Mouse (Mus musculus): Measurements from ENCODE around the gene Lcn3.
"Not testable (repeated sequence)": the region's sequence is repeated elsewhere in the genome, so short reads cannot be mapped to it uniquely, and the experiment has no call there.

Lcn3 gene

GRCm38 (mm10) chr2:25765269-25765668 lies at the start of gene Lcn3:
Gene Lcn3, plus strand, starts transcription at chr2:25765569.
- no peak for DNase-seq

DNA sequence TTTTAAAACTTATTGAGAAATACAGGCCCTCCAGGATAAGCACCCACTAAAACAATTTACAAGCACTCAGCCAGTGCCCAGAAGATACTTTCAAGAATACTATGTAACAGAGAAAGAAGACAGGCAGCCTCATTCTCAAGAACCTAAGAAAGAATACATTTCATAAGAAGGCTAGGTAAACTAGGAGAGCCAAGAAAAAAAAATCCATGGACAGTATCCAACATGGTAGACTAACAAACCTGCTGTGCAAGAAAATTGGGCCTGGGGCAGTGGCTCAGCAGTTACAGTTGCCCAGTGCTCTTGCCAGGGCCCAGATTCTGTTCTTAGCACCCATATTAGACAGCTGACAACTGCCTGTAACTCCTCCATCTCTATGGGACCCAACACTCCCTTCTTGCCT lies 48.1 kb upstream of the Lcn3 start:
- no peak for DNase-seq

DNA sequence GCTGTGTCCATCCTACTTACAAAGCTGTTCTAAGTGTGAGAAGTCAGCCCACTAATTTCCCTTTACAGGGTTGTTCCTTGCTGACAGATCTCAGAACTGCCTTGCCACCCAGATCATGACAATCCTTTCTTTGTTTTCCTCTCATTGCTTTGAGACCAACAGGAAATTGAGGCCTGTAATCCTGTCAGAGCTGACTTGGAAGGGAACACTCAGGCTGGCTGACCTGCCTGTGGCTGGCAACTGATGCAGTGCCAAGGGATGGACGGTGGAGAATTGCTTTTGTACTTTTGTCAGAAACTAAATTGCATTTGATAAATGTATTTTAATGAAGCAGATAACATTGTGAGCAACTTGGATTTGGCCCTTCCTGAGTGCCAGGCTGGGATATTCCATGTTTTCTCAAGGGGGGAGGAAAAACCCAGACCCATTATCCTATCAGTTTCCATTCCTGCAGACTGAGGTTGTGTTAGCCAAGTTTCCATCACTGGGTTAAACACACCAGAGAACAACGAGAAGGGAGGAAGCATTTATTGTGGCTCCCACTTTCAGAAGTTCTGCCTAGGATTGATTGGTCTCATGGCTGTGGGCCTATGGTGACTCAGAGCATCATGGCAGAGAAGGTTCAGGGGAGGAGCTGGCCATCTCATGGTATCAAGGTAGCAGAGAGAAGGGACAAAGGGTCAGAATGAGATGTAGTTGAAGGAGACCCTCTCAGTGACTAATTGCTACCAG lies 32.0 kb upstream of the Lcn3 start:
- no peak for DNase-seq

DNA sequence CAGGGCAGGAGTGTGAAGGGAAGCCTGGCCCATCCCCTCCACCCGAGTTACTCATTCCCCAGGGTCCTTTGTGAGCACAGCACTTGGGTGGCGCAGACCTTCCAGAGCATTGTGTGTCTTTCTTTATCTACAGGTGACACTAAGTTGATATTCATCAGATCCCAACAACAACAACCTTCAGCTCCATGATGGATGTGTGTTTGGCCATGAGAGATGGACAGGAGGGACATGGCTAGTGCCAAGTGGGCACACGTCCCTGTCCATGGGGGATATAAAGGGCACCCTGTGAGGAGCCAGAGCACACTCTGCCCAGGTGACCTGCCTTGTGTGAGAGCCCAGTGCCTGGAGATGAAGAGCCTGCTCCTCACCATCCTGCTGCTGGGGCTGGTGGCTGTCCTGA lies 28.7 kb upstream of the Lcn3 start, which contains the start of gene Obp2b:
TSS of gene Obp2b (plus strand) at position 301 of the 400 bp plus-strand sequence.
- DNase-seq: not testable (repeated sequence)

- DNase-seq: no peak
These were observed 23.7 kb upstream of the Lcn3 start for GRCm38 (mm10) chr2:25741671-25742070.

DNA sequence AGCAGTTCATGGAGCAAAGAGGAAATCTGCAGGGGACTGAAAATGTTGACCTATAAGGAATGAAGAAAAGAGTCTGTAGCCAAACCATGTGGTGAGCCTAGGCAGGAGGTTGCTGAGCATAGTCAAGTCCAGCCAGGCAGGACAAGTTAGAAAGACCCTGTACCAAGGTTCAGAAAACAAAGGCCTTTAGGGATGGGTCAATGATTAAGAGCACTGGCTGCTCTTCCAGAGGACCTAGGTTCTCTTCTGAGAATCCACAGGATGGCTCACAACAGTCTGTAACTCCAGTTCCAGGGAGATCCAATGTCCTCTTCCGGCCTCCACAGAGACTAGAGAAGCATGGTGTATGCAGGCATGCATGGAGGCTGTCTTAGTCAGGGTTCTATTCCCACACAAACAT lies 11.2 kb upstream of the Lcn3 start:
- DNase-seq: no peak

- DNase-seq: no peak
These were observed 7.2 kb upstream of the Lcn3 start for GRCm38 (mm10) chr2:25758064-25758625.

DNA sequence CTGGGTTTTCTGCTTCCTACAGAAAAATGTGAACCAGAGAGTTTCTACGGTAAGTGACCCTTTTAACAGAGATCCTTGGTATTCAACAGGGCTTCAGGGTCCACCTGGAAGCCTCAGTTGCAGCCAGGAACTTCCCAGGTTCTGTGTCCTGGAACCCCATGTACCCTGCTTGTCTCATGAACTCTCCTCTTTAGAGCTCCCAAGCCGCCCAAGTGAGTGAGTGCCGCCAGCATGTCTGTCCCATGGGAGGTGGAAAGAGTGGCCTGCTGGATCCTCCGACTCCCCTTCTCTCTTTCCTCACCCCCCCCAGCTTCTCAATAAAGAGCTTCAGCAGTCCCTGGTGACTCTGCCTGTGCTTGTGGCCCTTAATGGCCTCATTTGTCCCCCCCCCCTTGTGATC lies 2.4 kb downstream of the Lcn3 start:
- DNase-seq: no peak

- no peak for DNase-seq
These were observed 8.1 kb downstream of the Lcn3 start for GRCm38 (mm10) chr2:25773507-25773906.

DNA sequence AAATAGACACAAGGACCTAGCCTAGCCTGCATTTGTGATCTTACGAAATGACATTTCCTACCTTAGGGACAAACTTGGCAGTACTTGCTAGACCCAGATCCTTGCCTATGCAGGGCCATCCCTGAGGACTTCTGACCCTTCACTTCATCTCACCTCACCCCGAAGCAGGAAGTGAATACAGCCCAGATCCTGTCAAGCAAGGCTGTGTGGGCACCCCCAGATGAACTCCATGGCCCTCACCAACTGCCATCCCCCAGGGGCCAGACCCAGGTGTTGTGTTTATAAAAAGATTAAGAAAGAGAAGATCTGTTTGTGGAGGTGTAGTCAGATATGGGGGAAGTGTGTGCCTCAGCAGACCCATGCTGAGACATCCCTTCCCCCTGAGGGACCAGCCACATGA lies 9.3 kb downstream of the Lcn3 start:
- DNase-seq: no peak

DNA sequence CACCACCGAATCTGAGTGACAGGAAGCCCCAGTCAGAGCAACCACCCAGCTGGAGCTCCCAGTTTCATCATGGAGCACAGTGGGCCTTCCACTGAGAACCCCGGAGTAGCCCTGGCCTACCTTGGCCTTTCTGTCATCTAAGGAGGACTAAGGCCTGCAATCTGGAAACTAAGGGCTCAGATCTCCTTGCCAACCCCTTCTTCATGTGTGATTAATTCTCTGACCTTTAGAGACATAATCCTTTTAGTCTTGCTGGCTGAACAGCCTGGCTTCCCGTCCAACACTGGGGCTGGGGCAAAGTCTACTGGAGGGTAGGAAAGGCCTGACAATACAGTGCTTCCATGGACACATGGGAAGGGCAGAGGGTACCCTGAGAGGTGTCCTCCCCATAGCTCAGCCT lies 10.6 kb downstream of the Lcn3 start:
- no peak for DNase-seq

DNA sequence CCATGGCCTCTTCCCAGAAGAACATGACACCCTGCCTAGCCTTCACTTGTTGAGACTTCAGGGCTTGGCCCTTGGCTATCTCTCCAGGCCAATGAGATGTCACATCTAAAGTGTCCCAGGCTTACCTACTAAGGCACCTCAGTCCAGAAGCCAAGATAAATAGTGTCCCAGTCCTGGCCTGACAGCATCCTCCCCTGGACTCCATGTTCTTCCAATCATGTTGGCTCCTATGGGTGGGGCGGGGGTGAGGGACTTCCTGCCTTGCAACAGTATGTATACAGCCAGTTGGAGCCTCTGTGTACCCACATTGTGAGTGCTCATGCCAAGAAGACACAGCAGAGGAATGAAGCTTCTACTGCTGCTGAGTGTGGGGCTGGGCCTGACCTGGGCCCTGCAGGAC lies 11.3 kb downstream of the Lcn3 start, which contains the start of gene Lcn11:
TSS of gene Lcn11 (plus strand) at position 301 of the 400 bp plus-strand sequence.
- no peak for DNase-seq

DNA sequence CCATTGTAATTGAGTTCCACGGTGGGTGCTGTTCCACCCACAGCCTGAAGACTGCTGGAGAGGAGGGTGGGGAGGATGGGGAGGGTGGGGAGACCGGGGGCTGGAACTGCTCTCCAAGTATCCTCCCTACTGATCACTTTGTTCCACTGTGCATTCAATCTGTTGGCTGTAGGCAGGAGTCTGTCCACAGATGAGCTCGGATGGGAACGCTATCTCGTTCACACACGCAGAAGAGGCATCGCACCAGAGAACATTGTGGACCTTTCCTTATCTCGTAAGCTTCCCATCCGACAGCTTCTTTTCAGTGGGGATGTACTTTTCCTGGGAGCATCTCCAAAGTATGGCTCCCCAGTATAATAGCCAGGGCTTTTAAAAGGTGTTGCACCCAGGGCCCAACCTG lies 13.7 kb downstream of the Lcn3 start:
- DNase-seq: no peak

- no peak for DNase-seq
These were observed 15.6 kb downstream of the Lcn3 start for GRCm38 (mm10) chr2:25780921-25781320.

DNA sequence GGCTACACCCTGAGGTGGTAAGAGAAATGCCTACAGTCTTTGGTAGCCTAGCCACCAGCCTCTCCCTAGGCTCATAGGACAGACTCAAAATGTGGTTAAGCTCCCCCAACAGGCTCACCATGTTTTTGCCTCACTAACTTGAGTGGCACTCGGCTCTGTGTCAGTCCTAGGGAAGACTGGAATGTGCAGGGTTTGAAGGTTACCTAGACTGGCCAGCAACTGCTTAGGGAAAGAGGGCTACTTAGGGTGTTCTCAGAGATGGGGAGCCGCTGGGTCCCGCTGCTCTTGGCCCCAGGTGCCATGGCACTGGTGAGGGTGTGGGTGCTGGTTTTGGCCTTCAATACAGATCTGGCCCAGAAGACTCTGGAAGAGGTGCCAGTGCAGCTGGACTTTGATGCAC lies 16.6 kb downstream of the Lcn3 start, which contains the start of gene Gm13539:
TSS of gene Gm13539 (plus strand) at position 301 of the 400 bp plus-strand sequence.
- DNase-seq: no peak

DNA sequence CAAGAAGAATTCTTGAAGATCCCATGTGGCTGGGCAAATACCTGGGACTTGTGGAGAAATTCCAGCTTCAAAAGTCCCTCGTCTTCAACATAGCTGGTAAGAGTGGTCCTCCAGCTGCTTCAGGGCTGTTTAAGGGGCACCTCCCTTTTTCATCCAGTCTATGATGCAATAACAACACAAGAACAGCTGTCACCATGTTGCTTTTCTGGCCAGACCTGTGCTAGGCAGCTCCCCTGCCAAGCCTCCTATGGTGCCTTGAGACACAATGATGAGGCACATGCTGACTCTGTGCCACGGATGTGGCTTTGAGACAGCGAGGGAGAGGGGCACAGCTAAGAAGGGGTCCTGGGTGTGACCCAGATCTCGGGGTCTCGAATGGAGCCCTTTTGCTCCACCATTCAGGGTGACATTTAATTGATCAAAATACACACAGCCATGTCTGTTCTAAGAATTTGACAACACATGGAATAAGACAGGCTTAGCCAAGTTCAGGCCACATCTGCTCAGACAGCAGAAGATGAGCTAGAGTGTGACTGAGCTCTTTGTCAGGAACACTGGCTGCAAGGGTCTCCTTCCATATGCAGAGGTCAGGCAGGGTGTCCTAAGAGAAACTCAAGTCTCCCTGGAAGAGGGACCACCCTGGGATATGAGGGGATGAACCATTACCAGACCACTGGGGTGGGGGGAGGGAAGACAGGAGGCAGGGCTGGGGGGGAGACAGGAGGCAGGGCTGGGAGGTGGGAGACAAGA lies 20.4 kb downstream of the Lcn3 start:
- no peak for DNase-seq

GRCm38 (mm10) chr2:25789092-25789491 lies 23.7 kb downstream of the Lcn3 start:
- DNase-seq: no peak

- no peak for DNase-seq
These were observed 32.3 kb downstream of the Lcn3 start for GRCm38 (mm10) chr2:25797635-25798034.

DNA sequence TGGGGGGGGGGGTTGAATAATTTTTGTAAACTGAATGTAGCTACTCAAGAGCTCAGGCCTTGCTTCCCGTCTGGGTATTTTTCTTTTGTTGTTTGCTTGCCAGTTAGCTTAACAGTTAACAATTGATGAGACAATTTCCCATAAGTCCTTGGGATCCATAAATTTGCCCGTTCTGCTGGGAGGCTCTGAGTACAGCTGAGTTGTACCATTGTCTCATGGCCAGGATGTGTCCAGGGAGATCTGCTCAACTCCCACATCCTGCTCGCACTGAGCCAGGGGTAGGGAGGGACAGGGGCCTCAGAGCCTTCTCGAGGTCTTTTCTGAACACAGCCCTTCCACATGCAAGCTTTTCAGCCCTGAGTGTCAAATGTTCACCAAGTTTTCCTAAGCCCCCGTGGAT lies 32.7 kb downstream of the Lcn3 start:
- DNase-seq: no peak

DNA sequence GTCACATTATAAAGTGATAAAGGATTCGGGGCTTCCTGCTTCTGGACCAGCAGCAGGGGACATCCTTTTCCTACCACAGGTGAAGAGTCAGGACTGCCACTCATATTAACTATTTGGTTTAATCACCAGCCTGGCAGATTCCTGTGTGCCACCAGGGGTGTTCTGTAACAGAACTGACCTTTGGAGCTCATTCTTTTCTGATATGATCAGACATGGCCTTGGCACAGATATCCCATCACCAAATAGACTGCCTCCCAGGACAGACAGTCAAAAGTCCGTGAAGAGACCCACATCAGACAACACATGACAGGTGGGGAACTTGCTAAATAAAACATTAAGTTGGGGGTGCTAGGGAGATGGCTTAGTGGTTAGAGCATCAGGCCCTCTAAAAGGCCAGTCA lies 46.3 kb downstream of the Lcn3 start:
- DNase-seq: no peak

GRCm38 (mm10) chr2:25813364-25813763 lies 48.0 kb downstream of the Lcn3 start:
- DNase-seq: no peak

GRCm38 (mm10) chr2:25815748-25816147 lies 50.4 kb downstream of the Lcn3 start, which contains the start of gene Glt6d1:
Gene Glt6d1, minus strand, starts transcription at chr2:25815848.
- DNase-seq: not testable (repeated sequence)
